Mouse (Mus musculus) lung, embryonic 14.5 days (tissue): ENCODE data around the gene Bysl. TPM values are rescaled to one million over a fixed set of nuclear protein-coding genes. Genes with fewer than 3 reads are reported as not detected.

Source experiments
- ATAC-seq: fragments of 200-750 bp; cut with Nextera tagmentation; 2 replicates; pipeline ENCODE4 v1.8.0; 2017; ENCODE audit warnings: mild to moderate bottlenecking, moderate TSS enrichment, moderate library complexity; ENCODE audit not compliant: insufficient read depth
- DNase-seq: peaks from one replicate; pipeline ENCODE4 v3.0.0-alpha.2; 2015
- H3K27ac ChIP-seq: fragments of 300-500 bp; sonication (generic); 2 replicates; pipeline ENCODE4 v1.5.1; 2014; ENCODE audit warnings: low read depth, mild to moderate bottlenecking, moderate library complexity
- H3K27me3 ChIP-seq: fragments of 300-500 bp; sonication (generic); 2 replicates; pipeline ENCODE4 v1.6.1; 2014; ENCODE audit warnings: low read length, control low read depth; ENCODE audit not compliant: insufficient read depth
- H3K36me3 ChIP-seq: fragments of 300-500 bp; sonication (generic); 2 replicates; pipeline ENCODE4 v1.6.1; 2014; ENCODE audit warnings: control low read depth; ENCODE audit not compliant: insufficient read depth
- H3K4me1 ChIP-seq: fragments of 300-500 bp; sonication (generic); 2 replicates; pipeline ENCODE4 v1.6.1; 2014; ENCODE audit warnings: antibody characterized with exemption, control low read depth; ENCODE audit not compliant: insufficient read depth
- H3K4me2 ChIP-seq: fragments of 300-500 bp; sonication (generic); 2 replicates; pipeline ENCODE4 v1.6.1; 2014; ENCODE audit warnings: mild to moderate bottlenecking
- H3K4me3 ChIP-seq: fragments of 300-500 bp; sonication (generic); 2 replicates; pipeline ENCODE4 v1.5.1; 2014; ENCODE audit warnings: low read depth, low read length
- H3K9ac ChIP-seq: fragments of 300-500 bp; sonication (generic); 2 replicates; pipeline ENCODE4 v1.6.1; 2014
- H3K9me3 ChIP-seq: fragments of 300-500 bp; sonication (generic); 2 replicates; pipeline ENCODE4 v1.6.1; 2016; ENCODE audit warnings: low read depth, low read length, control low read depth
- CTCF ChIP-seq: IDR thresholded peaks from 2 replicates; pipeline ENCODE4 v1.5.1; 2016; ENCODE audit warnings: antibody characterized with exemption, low read depth
- WGBS: fragments of 180-500 bp; shearing (Covaris S2); extraction: QIAGEN DNeasy Blood & Tissue Kit; methylation state at CpG from one replicate; pipeline ENCODE4 v1.1.7; 2014; 5-methylcytosine and 5-hydroxymethylcytosine counted together
- polyA plus RNA-seq: library from polyadenylated mRNA; unstranded; fragments of >200 nt; fragmentation: Nextera tagmentation; extraction: Ambion mirVana; gene quantifications from 2 replicates; pipeline ENCODE4 v1.2.1, GENCODE M21; 2014

The Bysl gene
- polyA plus RNA-seq, 1 experiment from 2014 or later: 25.4 TPM

DNA sequence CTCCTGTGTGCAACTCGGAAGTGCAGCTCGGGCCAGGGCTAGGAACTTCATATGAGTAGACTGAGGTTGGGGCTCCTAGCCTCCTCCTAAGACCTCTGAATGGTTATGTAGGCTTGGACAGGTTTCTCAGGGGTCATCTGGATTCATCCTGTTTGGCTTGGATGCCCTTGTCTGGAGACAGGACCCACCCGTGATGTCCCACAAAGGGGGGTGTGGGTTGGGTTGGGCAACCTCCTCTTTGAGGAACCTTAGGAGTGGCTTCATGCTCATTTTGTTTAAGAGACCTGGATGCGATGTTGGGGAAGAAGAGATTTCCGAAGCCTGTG is 14.5 kb downstream of the Bysl start:
- Histone ChIP-seq H3K36me3 (peaks cover 66% of the 10 kb centered on the region), H3K4me2 (peak overlapping the region; percentile 99), H3K9me3 (no peaks in the 10 kb centered on the region), H3K27me3 (no peaks in the 10 kb centered on the region), H3K4me3 (peak overlapping the region; percentile 71), H3K9ac (peak overlapping the region; percentile 89; the same call in 1 of the 2 replicates), H3K4me1 (peaks cover 17% of the 10 kb centered on the region), H3K27ac (peak overlapping the region; percentile 98)
- ATAC-seq (no peak), DNase-seq (peak; percentile 6)
- 56% methylated on average over 5 of the region's 5 CpGs for WGBS
- TF ChIP-seq CTCF: no peak

DNA sequence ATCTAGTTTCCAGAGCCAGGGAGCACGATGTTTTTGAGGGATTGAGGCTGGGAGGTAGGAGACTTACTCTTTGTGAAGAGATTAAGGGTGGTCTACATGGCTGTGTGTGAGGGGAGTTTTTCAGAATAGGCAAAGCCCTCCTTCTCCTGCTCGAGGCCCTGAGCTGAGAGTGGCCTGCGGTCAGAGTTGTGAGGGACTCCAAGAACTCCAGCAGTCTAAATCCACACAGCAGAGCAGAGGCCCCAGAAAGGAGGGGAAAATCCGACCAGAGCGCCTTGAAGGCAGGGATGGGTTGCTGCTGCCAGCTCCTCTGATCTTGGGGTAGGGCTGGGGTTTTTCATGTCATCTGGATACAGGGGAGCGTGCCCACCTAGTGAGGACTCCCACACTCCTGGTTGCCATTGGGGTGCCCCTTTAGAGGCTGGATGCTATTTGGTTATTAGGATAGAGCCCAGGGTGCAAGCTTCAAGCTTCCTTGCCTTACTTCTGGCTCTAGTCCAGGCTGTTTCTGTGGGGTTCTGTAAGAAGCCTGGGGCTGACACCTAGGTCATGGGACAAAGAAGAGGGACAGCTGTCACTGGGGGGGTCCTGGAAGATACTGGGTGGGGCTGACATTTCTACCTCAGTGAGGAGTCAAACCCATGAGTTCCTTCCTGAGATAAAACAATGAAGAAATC is 15.0 kb downstream of the Bysl start:
- Histone ChIP-seq H3K4me1 (peaks cover 17% of the 10 kb centered on the region), H3K27ac (peak overlapping the region; percentile 98), H3K9ac (peak overlapping the region; percentile 89), H3K36me3 (peaks cover 61% of the 10 kb centered on the region), H3K4me2 (peak overlapping the region; percentile 99), H3K9me3 (no peaks in the 10 kb centered on the region), H3K4me3 (peak overlapping the region; percentile 71), H3K27me3 (no peaks in the 10 kb centered on the region)
- ATAC-seq (0 out of 2 replicates have a peak, but pooled peaks have one; percentile 1), DNase-seq (peak; percentile 31)
- TF ChIP-seq CTCF: no peak
- WGBS: 29% methylated on average over 6 of the region's 6 CpGs

DNA sequence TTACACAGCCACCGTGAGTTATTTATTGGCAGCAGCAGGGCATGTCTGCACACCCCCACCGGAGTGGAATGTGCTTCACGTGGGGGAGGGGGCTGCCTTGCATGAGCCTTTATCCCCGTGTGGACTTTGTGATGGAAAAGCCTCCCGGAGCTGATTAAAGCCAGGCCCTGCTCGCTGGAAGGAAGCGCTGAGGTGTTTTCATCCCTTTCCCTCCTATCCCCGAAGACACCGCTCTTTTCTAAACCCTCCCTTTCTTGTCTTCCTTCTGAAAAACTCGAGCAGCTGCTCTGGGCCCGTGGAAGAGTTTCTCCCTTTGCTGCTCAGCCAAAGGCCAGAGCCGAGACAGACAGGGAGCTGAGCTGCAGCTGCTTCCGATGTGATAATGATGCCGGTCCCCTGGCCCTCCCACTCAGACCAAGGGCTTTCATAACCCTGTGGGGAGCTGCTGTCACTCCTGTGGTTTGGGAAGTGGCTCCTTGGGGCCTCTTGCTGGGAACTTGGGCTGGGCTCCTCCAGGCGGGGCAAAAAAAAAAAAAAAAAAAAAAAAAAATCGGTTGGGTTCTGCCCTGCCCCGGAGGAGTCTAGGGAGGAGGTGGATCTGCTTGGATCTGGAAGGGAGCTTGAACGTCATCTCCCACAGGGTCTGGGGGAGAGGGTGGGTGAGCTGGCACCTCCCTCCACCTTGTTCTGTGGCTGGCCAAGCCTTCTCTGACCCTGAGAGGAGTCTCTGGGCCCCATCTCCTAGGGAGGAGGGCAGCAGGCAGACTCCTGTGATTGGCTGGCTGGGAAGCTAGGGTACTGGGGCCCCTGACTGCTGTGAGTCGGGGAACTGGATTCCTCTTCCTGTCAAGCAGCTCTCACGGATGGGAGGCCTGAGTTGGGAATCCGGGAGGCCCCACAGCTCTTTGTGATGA is 15.8 kb downstream of the Bysl start:
- H3K4me3 ChIP-seq: peak overlapping the region; percentile 71
- H3K27ac ChIP-seq: peak overlapping the region; percentile 98
- H3K36me3 ChIP-seq: peaks cover 53% of the 10 kb centered on the region
- peaks cover 17% of the 10 kb centered on the region for H3K4me1 ChIP-seq
- H3K9ac ChIP-seq: peak overlapping the region; percentile 89
- H3K9me3 ChIP-seq: no peaks in the 10 kb centered on the region
- 0% methylated on average over 21 of the region's 21 CpGs for WGBS
- peak; percentile 57 for ATAC-seq
- peak overlapping the region; percentile 99 for H3K4me2 ChIP-seq
- no peaks in the 10 kb centered on the region for H3K27me3 ChIP-seq
- peak; percentile 88 for DNase-seq
- TF ChIP-seq CTCF: no peak

DNA sequence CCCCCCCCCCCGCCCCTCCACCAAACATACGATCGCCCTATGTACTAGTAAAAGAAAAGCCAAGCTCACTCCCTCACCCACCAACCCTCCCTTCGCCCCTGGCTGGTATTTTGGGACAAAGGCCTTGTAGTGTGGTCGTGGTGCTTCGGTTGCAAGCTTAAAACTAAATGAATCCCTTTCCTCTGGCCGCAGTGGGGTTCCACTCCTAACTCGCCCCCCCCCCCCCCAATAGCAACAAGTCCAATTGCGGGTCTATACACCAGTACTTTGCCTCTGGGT is 16.4 kb downstream of the Bysl start:
- Histone ChIP-seq H3K4me1 (peaks cover 17% of the 10 kb centered on the region), H3K36me3 (peaks cover 49% of the 10 kb centered on the region), H3K4me3 (peak overlapping the region; percentile 71), H3K4me2 (peak overlapping the region; percentile 99), H3K27ac (peak overlapping the region; percentile 98), H3K9ac (peak overlapping the region; percentile 89), H3K9me3 (no peaks in the 10 kb centered on the region), H3K27me3 (no peaks in the 10 kb centered on the region)
- WGBS: under 1% methylated on average over 8 of the region's 9 CpGs
- DNase-seq (no peak), ATAC-seq (no peak)
- TF ChIP-seq CTCF: no peak

DNA sequence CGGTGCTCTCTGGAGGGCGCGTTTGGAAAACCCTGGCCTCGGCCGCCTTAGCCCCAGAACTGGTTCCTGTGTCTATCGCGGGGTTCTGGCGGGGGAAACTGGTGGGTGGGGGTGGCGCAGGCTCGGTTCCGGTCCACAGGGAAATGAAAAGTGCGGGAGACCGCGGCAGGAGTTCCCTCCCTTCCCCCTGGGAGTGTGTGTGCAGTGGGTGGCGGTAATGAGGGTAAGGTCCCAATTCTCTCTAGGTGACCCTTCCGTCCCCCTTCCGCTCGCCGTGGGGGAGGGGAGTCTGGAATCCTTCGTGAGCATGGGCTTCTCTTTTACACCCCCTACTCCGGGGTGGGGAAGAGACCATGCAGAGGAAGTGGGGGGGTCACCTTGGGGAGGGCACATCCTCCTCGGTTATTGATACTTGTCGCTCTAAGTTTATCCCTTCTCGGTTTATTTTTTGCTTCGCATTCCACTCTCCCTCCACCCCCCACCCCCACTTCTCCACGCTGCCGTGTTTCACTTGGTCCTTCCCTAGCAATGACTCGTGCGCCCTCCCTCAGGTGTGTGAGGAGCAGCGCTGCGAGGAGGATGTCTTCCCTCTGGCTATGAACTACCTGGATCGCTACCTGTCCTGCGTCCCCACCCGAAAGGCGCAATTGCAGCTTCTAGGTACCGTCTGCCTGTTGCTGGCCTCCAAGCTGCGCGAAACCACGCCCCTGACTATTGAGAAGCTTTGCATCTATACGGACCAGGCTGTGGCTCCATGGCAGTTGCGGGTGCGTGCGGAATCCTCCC is 16.9 kb downstream of the Bysl start:
- Histone ChIP-seq H3K4me1 (peaks cover 17% of the 10 kb centered on the region), H3K27ac (peak overlapping the region; percentile 98), H3K9ac (peak overlapping the region; percentile 89), H3K4me2 (peak overlapping the region; percentile 99), H3K36me3 (peaks cover 43% of the 10 kb centered on the region), H3K27me3 (no peaks in the 10 kb centered on the region), H3K4me3 (peak overlapping the region; percentile 71), H3K9me3 (no peaks in the 10 kb centered on the region)
- DNase-seq (peak; percentile 66), ATAC-seq (no peak)
- TF ChIP-seq CTCF: no peak
- under 1% methylated on average over 43 of the region's 43 CpGs for WGBS

DNA sequence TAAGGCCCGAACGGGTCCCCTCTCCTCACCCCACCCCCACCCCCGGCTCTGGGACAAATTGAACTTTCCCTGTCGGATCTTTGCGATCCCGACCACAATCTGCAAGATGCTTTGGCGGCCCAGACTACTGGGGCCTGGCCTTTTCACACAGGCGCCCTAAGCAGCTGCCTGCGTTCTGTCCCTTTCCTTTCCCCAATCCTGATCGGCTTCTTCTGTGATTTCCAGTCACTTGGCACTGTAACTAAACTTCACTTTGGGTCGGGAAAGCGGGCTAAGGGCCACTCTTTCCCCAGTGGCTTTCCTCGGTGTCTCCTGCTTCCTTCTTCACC is 17.5 kb downstream of the Bysl start:
- Histone ChIP-seq H3K27ac (peak overlapping the region; percentile 98), H3K9ac (peak overlapping the region; percentile 89), H3K9me3 (no peaks in the 10 kb centered on the region), H3K4me2 (peak overlapping the region; percentile 99), H3K4me1 (peaks cover 17% of the 10 kb centered on the region), H3K36me3 (peaks cover 38% of the 10 kb centered on the region), H3K27me3 (no peaks in the 10 kb centered on the region), H3K4me3 (peak overlapping the region; percentile 71)
- ATAC-seq (no peak; the same call in 1 of the 2 replicates), DNase-seq (no peak)
- TF ChIP-seq CTCF: no peak
- 0% methylated on average over 13 of the region's 13 CpGs for WGBS
